Comparison of ENCODE assay signal across 11 mouse cellular contexts in the genomic region with DNA sequence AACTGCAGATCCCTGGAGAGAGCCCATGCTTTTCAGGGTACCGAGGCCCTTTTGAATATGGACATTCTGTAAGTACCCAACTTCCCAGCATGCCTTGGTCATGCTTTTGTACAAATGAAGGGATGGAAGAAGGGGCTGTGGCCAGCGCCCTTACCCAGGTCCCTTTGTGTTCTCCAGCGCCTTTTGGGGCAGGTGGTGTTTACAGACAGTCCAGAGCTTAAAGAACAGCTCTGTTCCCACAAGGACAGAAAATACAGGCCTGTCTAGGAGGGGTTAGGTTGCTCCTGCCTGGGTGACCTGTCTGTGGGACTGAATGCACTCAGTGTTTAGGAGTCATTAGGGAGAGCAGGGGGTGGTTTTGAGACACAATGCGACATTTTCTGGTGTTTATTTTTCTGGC. TPM values are rescaled to one million over a fixed set of nuclear protein-coding genes. Genes with fewer than 3 reads are reported as not detected.
DNase-seq lines count a peak whose midpoint lies in the region; ATAC-seq and TF ChIP-seq lines count a peak whose summit lies in the region.
"Had no signal": no experiment of that assay in that cellular context is flagged by ENCODE, and none has a peak within 500 bp of the region (broad histone marks: within the 10 kb centered on the region; RNA-seq: fewer than 3 reads in every experiment).

No protein-coding gene starts in this region.

- ATAC-seq in heart, embryonic 12.5 days (ENCODE audit: insufficient number of reproducible peaks, low FRiP score) = no peak
- ATAC-seq in hindbrain, embryonic 14.5 days (ENCODE audit: low FRiP score) = no peak
- no peak for ATAC-seq in midbrain, embryonic 14.5 days (ENCODE audit: low FRiP score, low TSS enrichment)
- ATAC-seq in frontal cortex, adult (ENCODE audit: low TSS enrichment) = no peak

- WGBS in heart, embryonic 12.5 days = 48% methylated on average over 4 of the region's 4 CpGs
- 20% methylated on average over 4 of the region's 4 CpGs for WGBS in hindbrain, embryonic 14.5 days
- 12% methylated on average over 4 of the region's 4 CpGs for WGBS in midbrain, embryonic 14.5 days

- peak overlapping the region; percentile 37; the same call in 1 of the 2 replicates for H3K9ac ChIP-seq in heart, embryonic 12.5 days
- peak overlapping the region; percentile 21; the same call in 1 of the 2 replicates for H3K9ac ChIP-seq in hindbrain, embryonic 14.5 days
- no peak overlapping the region; the same call in 1 of the 2 replicates for H3K9ac ChIP-seq in midbrain, embryonic 14.5 days (replicated peaks; ENCODE audit: low read length)

- no peaks in the 10 kb centered on the region for H3K9me3 ChIP-seq in heart, embryonic 12.5 days (replicated peaks)
- no peaks in the 10 kb centered on the region for H3K9me3 ChIP-seq in hindbrain, embryonic 14.5 days (ENCODE audit: control insufficient read depth, low read length)
- no peaks in the 10 kb centered on the region for H3K9me3 ChIP-seq in midbrain, embryonic 14.5 days (ENCODE audit: control insufficient read depth, low read length)

- TF ChIP-seq CTCF in brain, embryonic 14.5 days (IDR thresholded peaks at IDR 0.05; ENCODE audit: borderline replicate concordance, extremely low read depth, insufficient read depth, insufficient read length) = no peak

- no peaks in the 10 kb centered on the region for H3K27me3 ChIP-seq in heart, embryonic 12.5 days (replicated peaks)
- H3K27me3 ChIP-seq in hindbrain, embryonic 14.5 days (ENCODE audit: control insufficient read depth, insufficient read depth, low read length) = no peaks in the 10 kb centered on the region
- no peaks in the 10 kb centered on the region for H3K27me3 ChIP-seq in midbrain, embryonic 14.5 days (ENCODE audit: control insufficient read depth, insufficient read depth, low read length)

- DNase-seq in heart, postnatal 4 days = no peak
- peak; percentile 77 for DNase-seq in brain, embryonic 14.5 days (ENCODE audit: low read depth)
- no peak for DNase-seq in hindbrain, embryonic 14.5 days (ENCODE audit: low spot score)
- DNase-seq in midbrain, embryonic 14.5 days = no peak
- DNase-seq in embryo, embryonic 9.5 days (ENCODE audit: extremely low spot score) = no peak
- no peak for DNase-seq in kidney, adult 18-20 months
- DNase-seq: cerebellum, adult 9-10 months; kidney, postnatal 25 days; lung, postnatal 4 days had no signal

- H3K36me3 ChIP-seq in heart, embryonic 12.5 days = 0 out of 2 replicates have a peak, but pooled peaks cover 8% of the 10 kb centered on the region
- H3K36me3 ChIP-seq in hindbrain, embryonic 14.5 days (replicated peaks; ENCODE audit: control insufficient read depth, insufficient read depth) = no peaks in the 10 kb centered on the region
- no peaks in the 10 kb centered on the region for H3K36me3 ChIP-seq in midbrain, embryonic 14.5 days (ENCODE audit: control insufficient read depth, insufficient read depth, low read length)

- H3K27ac ChIP-seq in heart, embryonic 12.5 days (ENCODE audit: poor library complexity, severe bottlenecking) = no peak overlapping the region
- peak overlapping the region; percentile 60 for H3K27ac ChIP-seq in hindbrain, embryonic 14.5 days
- H3K27ac ChIP-seq in midbrain, embryonic 14.5 days (replicated peaks; ENCODE audit: low read depth, low read length) = peak overlapping the region; percentile 70

- no peak overlapping the region for H3K4me2 ChIP-seq in heart, embryonic 12.5 days
- peak overlapping the region; percentile 19; the same call in 1 of the 2 replicates for H3K4me2 ChIP-seq in hindbrain, embryonic 14.5 days (replicated peaks)
- peak overlapping the region; percentile 36 for H3K4me2 ChIP-seq in midbrain, embryonic 14.5 days (ENCODE audit: low read length)

- no peak overlapping the region for H3K4me3 ChIP-seq in heart, embryonic 12.5 days
- H3K4me3 ChIP-seq in hindbrain, embryonic 14.5 days (replicated peaks; ENCODE audit: low read length) = no peak overlapping the region
- H3K4me3 ChIP-seq in midbrain, embryonic 14.5 days (replicated peaks; ENCODE audit: low read depth, low read length) = no peak overlapping the region

- H3K4me1 ChIP-seq in heart, embryonic 12.5 days (replicated peaks) = peaks cover 89% of the 10 kb centered on the region
- peaks cover 78% of the 10 kb centered on the region for H3K4me1 ChIP-seq in hindbrain, embryonic 14.5 days (replicated peaks; ENCODE audit: control insufficient read depth, insufficient read depth, low read length)
- H3K4me1 ChIP-seq in midbrain, embryonic 14.5 days (ENCODE audit: control insufficient read depth, insufficient read depth, low read length) = peaks cover 70% of the 10 kb centered on the region

- TF ChIP-seq POLR2A in brain, embryonic 14.5 days (IDR thresholded peaks at IDR 0.05; ENCODE audit: borderline replicate concordance, extremely low read depth, insufficient read depth, insufficient read length, poor library complexity, severe bottlenecking) = no peak

RNA-seq across cellular contexts. Expression of gene Prrc2b, which starts 6.4 kb away (rescaled TPM):
- polyA plus RNA-seq in heart, embryonic 12.5 days (2016; fragmentation: Nextera tagmentation; extraction: Ambion mirVana) = 54.7 and 66.5 TPM in 2 replicates
- 100 to 1,000 TPM; 138 to 145 TPM for total RNA-seq in heart, postnatal 4 days (2021)
- polyA plus RNA-seq in brain, embryonic 14.5 days (2012; rRNA removed) = 94.4 and 171 TPM in 2 replicates
- 105 and 119 TPM in 2 replicates for polyA plus RNA-seq in hindbrain, embryonic 14.5 days (2014; fragmentation: Nextera tagmentation; extraction: Ambion mirVana)
- polyA plus RNA-seq in midbrain, embryonic 14.5 days (2014; fragmentation: Nextera tagmentation; extraction: Ambion mirVana) = 121 and 141 TPM in 2 replicates
